Mouse (Mus musculus) hindbrain, embryonic 13.5 days (tissue): ENCODE measurements at regions not wholly inside any gene's neighbourhood (a gene's known extent, or its start where the extent isn't known, plus 50 kb on each side); places are given as distances from the start of the nearest gene placed in this dataset.

Experiments used
- ATAC-seq: fragments of 200-750 bp; cut with Nextera tagmentation; 2 replicates; pipeline ENCODE4 v1.8.0; 2017; ENCODE audit warnings: moderate TSS enrichment; ENCODE audit not compliant: low FRiP score
- H3K27ac ChIP-seq: fragments of 300-500 bp; sonication (generic); 2 replicates; pipeline ENCODE4 v1.5.1; 2015; ENCODE audit warnings: inconsistent platforms, mild to moderate bottlenecking, moderate library complexity
- H3K27me3 ChIP-seq: fragments of 300-500 bp; sonication (generic); 2 replicates; pipeline ENCODE4 v1.6.1; 2015; ENCODE audit warnings: mild to moderate bottlenecking, inconsistent platforms
- H3K36me3 ChIP-seq: fragments of 300-500 bp; sonication (generic); 2 replicates; pipeline ENCODE4 v1.6.1; 2015; ENCODE audit warnings: mild to moderate bottlenecking, inconsistent platforms
- H3K4me1 ChIP-seq: fragments of 300-500 bp; sonication (generic); replicated peaks from 2 replicates; pipeline ENCODE4 v1.6.1; 2015; ENCODE audit warnings: inconsistent platforms
- H3K4me2 ChIP-seq: fragments of 300-500 bp; sonication (generic); 2 replicates; pipeline ENCODE4 v1.6.1; 2015; ENCODE audit warnings: inconsistent platforms, mild to moderate bottlenecking, moderate library complexity
- H3K4me3 ChIP-seq: fragments of 300-500 bp; sonication (generic); 2 replicates; pipeline ENCODE4 v1.5.1; 2015; ENCODE audit warnings: mild to moderate bottlenecking, inconsistent platforms
- H3K9ac ChIP-seq: fragments of 300-500 bp; sonication (generic); 2 replicates; pipeline ENCODE4 v1.6.1; 2015; ENCODE audit warnings: mild to moderate bottlenecking, inconsistent platforms
- H3K9me3 ChIP-seq: fragments of 300-500 bp; sonication (generic); 2 replicates; pipeline ENCODE4 v1.6.1; 2016; ENCODE audit warnings: inconsistent platforms
- WGBS: fragments of 180-500 bp; shearing (Covaris S2); methylation state at CpG from one replicate; pipeline ENCODE4 v1.1.7; 2015; 5-methylcytosine and 5-hydroxymethylcytosine counted together

GRCm38 (mm10) chr16:27783978-27784377, 395.3 kb downstream of the Ccdc50 start:
- H3K4me2 ChIP-seq: no peak overlapping the region
- no peak overlapping the region for H3K9ac ChIP-seq
- 60% methylated on average over 1 of the region's 1 CpGs for WGBS
- no peaks in the 10 kb centered on the region for H3K9me3 ChIP-seq
- ATAC-seq: no peak
- no peaks in the 10 kb centered on the region for H3K27me3 ChIP-seq
- H3K4me1 ChIP-seq: no peaks in the 10 kb centered on the region
- H3K36me3 ChIP-seq: no peaks in the 10 kb centered on the region
- no peak overlapping the region for H3K4me3 ChIP-seq
- H3K27ac ChIP-seq: no peak overlapping the region

- H3K36me3 ChIP-seq: no peaks in the 10 kb centered on the region
- H3K27me3 ChIP-seq: no peaks in the 10 kb centered on the region
- H3K4me2 ChIP-seq: no peak overlapping the region
- H3K9me3 ChIP-seq: no peaks in the 10 kb centered on the region
- WGBS: 80% methylated on average over 1 of the region's 1 CpGs
- no peak overlapping the region for H3K27ac ChIP-seq
- H3K4me1 ChIP-seq: no peaks in the 10 kb centered on the region
- H3K4me3 ChIP-seq: no peak overlapping the region
- no peak for ATAC-seq
- H3K9ac ChIP-seq: no peak overlapping the region
These were observed 404.7 kb downstream of the Ccdc50 start for GRCm38 (mm10) chr16:27793406-27793805.

GRCm38 (mm10) chr16:27794907-27795306, 406.2 kb downstream of the Ccdc50 start:
- Histone ChIP-seq H3K4me2 (no peak overlapping the region), H3K9ac (no peak overlapping the region)

GRCm38 (mm10) chr16:27796153-27796822, 407.6 kb downstream of the Ccdc50 start:
- Histone ChIP-seq H3K4me2 (no peak overlapping the region), H3K4me1 (no peaks in the 10 kb centered on the region), H3K9me3 (no peaks in the 10 kb centered on the region), H3K4me3 (no peak overlapping the region), H3K9ac (no peak overlapping the region), H3K27ac (no peak overlapping the region), H3K27me3 (no peaks in the 10 kb centered on the region), H3K36me3 (no peaks in the 10 kb centered on the region)
- ATAC-seq: no peak
- WGBS: 84% methylated on average over 10 of the region's 10 CpGs

More at GRCm38 (mm10) chr16:27794907-27795306, 406.2 kb downstream of the Ccdc50 start:
- Histone ChIP-seq H3K9me3 (no peaks in the 10 kb centered on the region), H3K27ac (0 out of 2 replicates have a peak overlapping the region, but pooled peaks have one; percentile 30), H3K36me3 (no peaks in the 10 kb centered on the region), H3K4me3 (no peak overlapping the region), H3K4me1 (no peaks in the 10 kb centered on the region), H3K27me3 (no peaks in the 10 kb centered on the region)
- ATAC-seq: peak; percentile 65; the same call in 1 of the 2 replicates
- WGBS: 71% methylated on average over 1 of the region's 1 CpGs

GRCm38 (mm10) chr16:27814476-27814875, 425.8 kb downstream of the Ccdc50 start:
- no peaks in the 10 kb centered on the region for H3K4me1 ChIP-seq
- H3K36me3 ChIP-seq: no peaks in the 10 kb centered on the region
- ATAC-seq: no peak
- no peak overlapping the region for H3K9ac ChIP-seq
- no peaks in the 10 kb centered on the region for H3K9me3 ChIP-seq
- no peak overlapping the region for H3K27ac ChIP-seq
- H3K4me2 ChIP-seq: no peak overlapping the region
- 78% methylated on average over 1 of the region's 1 CpGs for WGBS
- H3K27me3 ChIP-seq: no peaks in the 10 kb centered on the region
- no peak overlapping the region for H3K4me3 ChIP-seq
